Mouse (Mus musculus) adrenal gland, postnatal 0 days (tissue): ENCODE results near the gene Ptar1. TPM values are rescaled to one million over a fixed set of nuclear protein-coding genes. Genes with fewer than 3 reads are reported as not detected.

Experiments
- polyA plus RNA-seq: library from polyadenylated mRNA; unstranded; fragments of >200 nt; fragmentation: Nextera tagmentation; extraction: Ambion mirVana; gene quantifications from 2 replicates; pipeline ENCODE4 v1.2.1, GENCODE M21; 2015

The Ptar1 gene
- 1.9 and 3.8 TPM in 2 replicates for polyA plus RNA-seq

DNA sequence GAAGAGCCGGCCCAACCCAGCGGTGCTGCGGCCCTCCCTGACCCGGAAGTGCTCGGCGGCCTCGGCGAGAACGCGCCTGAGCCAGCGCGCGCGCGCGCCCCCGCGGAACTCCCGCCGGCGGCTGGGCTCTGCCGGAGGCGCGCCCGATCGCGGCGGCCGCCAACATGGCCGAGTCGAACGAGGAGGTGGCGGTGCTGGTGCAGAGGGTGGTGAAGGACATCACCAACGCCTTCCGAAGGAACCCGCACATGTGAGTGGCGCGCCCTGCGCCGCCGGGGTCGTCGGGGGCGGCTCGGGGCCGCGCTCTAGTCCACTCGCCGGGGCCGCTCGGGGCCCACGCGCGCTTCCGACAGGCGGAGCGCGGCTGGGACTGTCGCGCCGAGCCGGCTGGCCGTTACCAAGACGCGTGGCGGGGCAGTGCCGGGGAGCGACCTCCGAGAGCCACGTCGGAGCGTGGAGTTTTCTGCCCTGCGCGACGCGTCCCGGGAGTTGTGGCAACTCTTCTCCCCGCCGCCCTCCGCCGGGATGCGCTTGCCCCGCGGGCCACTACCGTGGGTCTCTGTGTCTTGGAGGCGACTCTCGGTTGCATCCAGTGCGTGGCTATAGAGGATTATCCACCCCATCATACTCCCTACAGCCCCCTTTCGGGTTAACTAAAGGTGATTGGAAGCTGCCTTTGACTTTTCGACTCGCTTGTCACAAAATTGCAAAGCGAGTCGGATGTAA is at the start of gene Ptar1:
Gene Ptar1, plus strand, starts transcription at position 134 of the 726 bp plus-strand sequence.

DNA sequence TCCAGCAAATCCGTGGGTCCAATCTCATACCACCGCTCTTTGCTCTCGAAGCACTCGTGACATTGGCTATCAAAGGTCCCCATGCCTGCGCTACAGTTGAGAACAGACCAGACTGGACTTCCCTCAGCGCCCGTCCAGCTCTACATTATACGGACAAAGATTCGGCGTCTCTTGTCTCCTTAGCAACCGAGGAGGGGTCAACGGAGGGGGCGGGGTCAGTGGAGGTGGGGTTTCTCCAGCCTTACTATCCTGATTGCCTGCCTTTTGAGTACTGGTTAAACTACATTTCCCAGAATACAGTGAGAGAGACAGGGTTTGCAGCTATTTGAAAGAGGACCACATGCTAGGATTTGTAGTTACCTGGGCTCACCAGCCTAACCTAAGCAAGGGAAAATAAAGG is 34.6 kb upstream of the Ptar1 start, which contains the start of gene 1700028P14Rik:
Gene 1700028P14Rik, minus strand, starts transcription at position 169 of the 400 bp plus-strand sequence.

DNA sequence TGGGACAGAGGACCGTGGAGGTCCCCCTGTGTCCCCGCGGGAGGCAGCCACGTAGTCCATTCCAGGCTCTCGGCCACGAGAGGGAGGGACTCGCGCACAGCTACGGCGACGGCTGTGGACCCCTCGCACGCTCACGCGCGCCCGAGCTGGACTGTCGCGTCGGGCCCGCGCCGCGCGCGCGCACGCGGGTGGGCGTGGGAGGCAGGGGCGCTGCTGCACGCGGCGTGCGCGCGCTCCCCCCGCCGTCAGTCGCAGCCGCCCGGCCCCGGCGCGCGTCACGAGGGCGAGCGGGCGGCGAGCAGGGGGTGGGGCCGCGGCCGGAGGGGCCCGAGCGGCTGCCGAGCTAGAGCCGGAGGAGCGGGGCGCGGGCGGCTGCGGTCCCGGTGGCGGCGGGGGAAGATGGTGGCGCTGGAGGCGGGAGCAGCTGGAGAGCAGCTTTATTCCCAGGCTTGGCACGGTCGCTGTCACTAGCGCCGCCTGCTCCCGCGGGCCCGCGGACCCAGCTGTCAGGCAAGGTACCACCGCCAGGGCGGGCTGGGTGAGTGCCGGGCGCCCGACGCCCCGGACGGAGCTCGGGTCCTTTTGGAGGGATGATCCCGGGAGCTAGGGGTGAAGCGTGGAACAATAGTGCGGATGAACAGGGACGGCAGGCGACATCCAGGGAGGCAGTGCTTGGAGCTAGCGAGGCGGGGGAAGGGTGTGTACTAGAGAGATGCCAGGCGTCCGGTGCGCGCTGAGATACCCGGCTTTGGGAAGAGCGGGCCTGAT is 71.5 kb downstream of the Ptar1 start, which contains the start of gene Apba1:
Gene Apba1, plus strand, starts transcription at position 334 of the 768 bp plus-strand sequence.

Other genes starting within 250 kb of the Ptar1 start
- 1.3 and 2.5 TPM in 2 replicates for gene Mamdc2, start 239.0 kb upstream of the Ptar1 start, polyA plus RNA-seq
- gene 1700028P14Rik, start 34.6 kb upstream of the Ptar1 start, polyA plus RNA-seq = 0.19 and 0.62 TPM in 2 replicates
- gene Apba1, start 71.5 kb downstream of the Ptar1 start, polyA plus RNA-seq = 1.7 and 4.9 TPM in 2 replicates